Mouse (Mus musculus): ENCODE results near the gene Fam98b. TPM values are rescaled to one million over a fixed set of nuclear protein-coding genes. Genes with fewer than 3 reads are reported as not detected.

The Fam98b gene
- polyA plus RNA-seq, 1 experiment from 2014 or later = 4.6 TPM

DNA sequence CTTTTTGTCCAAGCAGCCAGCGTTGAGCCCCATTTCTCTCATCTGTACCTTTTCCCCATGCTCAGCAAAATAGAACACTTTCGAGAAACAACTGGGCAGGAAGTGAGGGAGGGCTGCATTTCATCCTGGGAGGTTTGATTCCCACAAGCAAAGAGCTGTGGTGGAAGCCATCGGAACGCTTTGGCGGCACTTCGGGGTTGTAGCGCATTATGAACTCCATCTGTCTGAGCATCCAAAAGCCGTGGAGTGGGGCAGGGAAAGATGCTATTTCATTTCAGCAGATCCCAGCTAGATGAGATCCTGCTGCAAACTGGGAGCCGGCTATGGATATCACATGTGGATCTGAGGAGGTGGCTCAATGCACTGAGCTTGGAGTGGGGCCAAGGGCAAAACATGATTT lies 26.9 kb upstream of the Fam98b start:
- Histone ChIP-seq H3K4me1 (ENCODE audit: control insufficient read depth, insufficient read depth, low read length) (no peaks in the 10 kb centered on the region), H3K36me3 (ENCODE audit: control insufficient read depth, insufficient read depth) (no peaks in the 10 kb centered on the region), H3K4me3 (ENCODE audit: low read length) (no peak overlapping the region), H3K9me3 (replicated peaks; ENCODE audit: control insufficient read depth, low read length) (no peaks in the 10 kb centered on the region), H3K27me3 (ENCODE audit: control insufficient read depth, insufficient read depth, low read length) (no peaks in the 10 kb centered on the region), H3K27ac (ENCODE audit: low read length) (no peak overlapping the region), H3K4me2 (ENCODE audit: low read depth, low read length) (no peak overlapping the region), H3K9ac (ENCODE audit: low read length) (no peak overlapping the region)
- ATAC-seq (replicated peaks; ENCODE audit: extremely low read depth, insufficient read depth, low FRiP score) = no peak
- WGBS = 71% methylated on average over 9 of the region's 9 CpGs

DNA sequence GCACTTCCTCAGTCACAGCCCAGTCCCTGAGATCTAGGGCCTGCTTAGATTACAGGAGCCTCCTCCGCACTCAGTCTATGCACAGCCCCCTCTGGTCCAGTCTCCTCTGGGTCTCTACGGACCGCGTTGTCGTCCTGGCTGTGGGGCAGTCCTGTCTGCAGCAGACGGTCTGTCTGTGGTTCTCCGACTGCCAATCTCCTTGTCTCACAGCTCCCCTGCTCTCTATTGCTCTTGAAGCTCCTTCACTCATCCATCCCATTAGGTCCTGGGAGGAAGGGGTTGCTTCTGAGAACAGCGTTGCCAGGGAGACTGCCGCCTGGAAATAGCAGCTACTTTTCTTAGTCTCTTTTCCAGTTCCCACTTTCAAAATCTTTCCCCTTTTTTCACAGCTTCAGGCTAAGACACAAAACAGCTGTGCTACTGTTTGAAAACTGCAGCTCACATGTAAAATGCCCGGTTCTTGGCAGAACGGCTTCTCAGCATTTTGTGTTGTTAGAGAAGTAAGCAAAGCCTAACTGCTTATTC lies 20.9 kb upstream of the Fam98b start:
- ATAC-seq (replicated peaks; ENCODE audit: extremely low read depth, insufficient read depth, low FRiP score) = no peak
- WGBS = 41% methylated on average over 11 of the region's 11 CpGs
- no peak overlapping the region for H3K4me2 ChIP-seq (ENCODE audit: low read depth, low read length)

DNA sequence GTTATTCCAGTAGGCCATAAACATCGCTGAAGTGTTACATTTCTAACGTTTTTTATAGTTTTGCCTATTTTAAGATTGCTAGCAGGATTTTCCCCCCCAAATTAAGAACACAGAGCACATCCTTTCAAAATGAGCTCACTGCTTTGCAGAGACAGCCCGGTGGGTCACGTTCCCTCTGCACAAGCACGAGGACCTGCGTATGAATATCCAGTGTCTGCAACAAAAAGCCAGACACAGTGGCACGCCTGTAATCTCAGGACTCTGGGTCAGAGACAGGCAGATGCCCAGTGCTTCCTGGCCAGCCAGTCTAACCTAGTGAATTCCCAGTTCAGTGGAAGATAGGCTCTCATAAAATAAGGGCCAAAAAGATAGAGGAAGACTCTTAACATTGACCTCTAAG lies 19.3 kb upstream of the Fam98b start:
- no peaks in the 10 kb centered on the region for H3K4me1 ChIP-seq (ENCODE audit: control insufficient read depth, insufficient read depth, low read length)
- no peak overlapping the region for H3K4me3 ChIP-seq (ENCODE audit: low read length)
- 74% methylated on average over 7 of the region's 7 CpGs for WGBS
- ATAC-seq (replicated peaks; ENCODE audit: extremely low read depth, insufficient read depth, low FRiP score) = no peak
- no peak overlapping the region for H3K9ac ChIP-seq (ENCODE audit: low read length)
- H3K27ac ChIP-seq (ENCODE audit: low read length) = no peak overlapping the region
- no peaks in the 10 kb centered on the region for H3K9me3 ChIP-seq (replicated peaks; ENCODE audit: control insufficient read depth, low read length)
- H3K27me3 ChIP-seq (ENCODE audit: control insufficient read depth, insufficient read depth, low read length) = peaks cover 2% of the 10 kb centered on the region; the same call in 1 of the 2 replicates
- no peak overlapping the region for H3K4me2 ChIP-seq (ENCODE audit: low read depth, low read length)
- H3K36me3 ChIP-seq (ENCODE audit: control insufficient read depth, insufficient read depth) = no peaks in the 10 kb centered on the region

More for the DNA sequence above, 20.9 kb upstream of the Fam98b start:
- Histone ChIP-seq H3K9ac (ENCODE audit: low read length) (no peak overlapping the region), H3K4me1 (ENCODE audit: control insufficient read depth, insufficient read depth, low read length) (no peaks in the 10 kb centered on the region), H3K9me3 (replicated peaks; ENCODE audit: control insufficient read depth, low read length) (no peaks in the 10 kb centered on the region), H3K27me3 (ENCODE audit: control insufficient read depth, insufficient read depth, low read length) (peaks cover 2% of the 10 kb centered on the region; the same call in 1 of the 2 replicates), H3K27ac (ENCODE audit: low read length) (no peak overlapping the region), H3K36me3 (ENCODE audit: control insufficient read depth, insufficient read depth) (no peaks in the 10 kb centered on the region), H3K4me3 (ENCODE audit: low read length) (no peak overlapping the region)

DNA sequence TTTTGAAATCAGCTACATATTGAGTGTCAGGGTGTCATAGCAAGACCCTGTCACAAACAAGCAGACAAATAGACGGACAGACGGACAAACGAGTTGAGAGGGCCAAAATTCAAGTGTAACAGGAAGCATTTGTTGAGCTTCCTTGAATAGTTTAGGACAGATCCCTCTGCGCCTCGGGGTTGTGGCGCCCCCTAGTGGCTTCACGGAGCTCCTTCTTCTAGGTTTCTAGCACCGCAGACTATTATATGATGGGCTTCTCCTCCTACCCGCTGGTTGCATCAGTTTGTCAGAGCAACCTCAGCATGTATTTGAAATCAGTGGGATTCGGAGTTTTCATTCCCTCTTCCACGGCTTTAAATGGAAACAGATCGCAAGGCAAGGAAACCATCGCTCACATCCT lies 18.3 kb upstream of the Fam98b start:
- Histone ChIP-seq H3K9ac (ENCODE audit: low read length) (no peak overlapping the region), H3K27ac (ENCODE audit: low read length) (no peak overlapping the region), H3K27me3 (ENCODE audit: control insufficient read depth, insufficient read depth, low read length) (peaks cover 2% of the 10 kb centered on the region; the same call in 1 of the 2 replicates), H3K36me3 (ENCODE audit: control insufficient read depth, insufficient read depth) (no peaks in the 10 kb centered on the region), H3K4me1 (ENCODE audit: control insufficient read depth, insufficient read depth, low read length) (no peaks in the 10 kb centered on the region), H3K4me3 (ENCODE audit: low read length) (no peak overlapping the region), H3K4me2 (ENCODE audit: low read depth, low read length) (no peak overlapping the region), H3K9me3 (replicated peaks; ENCODE audit: control insufficient read depth, low read length) (no peaks in the 10 kb centered on the region)
- WGBS = 4% methylated on average over 13 of the region's 13 CpGs
- no peak for ATAC-seq (replicated peaks; ENCODE audit: extremely low read depth, insufficient read depth, low FRiP score)

DNA sequence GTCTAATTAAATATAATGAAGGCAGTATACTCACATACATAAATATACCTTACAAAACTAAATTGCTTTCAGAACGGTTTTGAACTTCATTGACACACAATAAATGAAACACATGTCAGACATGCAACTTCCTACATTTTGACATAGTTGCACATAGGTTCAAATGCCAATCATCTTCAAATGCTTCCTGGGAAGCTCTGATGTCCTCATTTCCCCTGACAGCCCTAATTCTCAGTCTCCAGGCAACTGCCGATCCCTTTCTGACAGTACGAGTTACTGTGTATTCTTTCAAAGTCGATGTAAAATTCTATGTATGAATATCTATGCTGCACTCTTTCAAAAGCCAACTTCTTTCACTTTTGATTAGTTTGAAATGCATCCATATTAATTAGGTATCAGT lies 7.6 kb upstream of the Fam98b start:
- no peak for ATAC-seq (replicated peaks; ENCODE audit: extremely low read depth, insufficient read depth, low FRiP score)
- H3K9me3 ChIP-seq (replicated peaks; ENCODE audit: control insufficient read depth, low read length) = no peaks in the 10 kb centered on the region
- 80% methylated on average over 4 of the region's 4 CpGs for WGBS
- no peak overlapping the region for H3K4me2 ChIP-seq (ENCODE audit: low read depth, low read length)
- no peak overlapping the region for H3K9ac ChIP-seq (ENCODE audit: low read length)
- no peaks in the 10 kb centered on the region for H3K27me3 ChIP-seq (ENCODE audit: control insufficient read depth, insufficient read depth, low read length)
- no peak overlapping the region for H3K4me3 ChIP-seq (ENCODE audit: low read length)
- H3K4me1 ChIP-seq (ENCODE audit: control insufficient read depth, insufficient read depth, low read length) = no peaks in the 10 kb centered on the region
- H3K27ac ChIP-seq (ENCODE audit: low read length) = no peak overlapping the region
- no peaks in the 10 kb centered on the region for H3K36me3 ChIP-seq (ENCODE audit: control insufficient read depth, insufficient read depth)

DNA sequence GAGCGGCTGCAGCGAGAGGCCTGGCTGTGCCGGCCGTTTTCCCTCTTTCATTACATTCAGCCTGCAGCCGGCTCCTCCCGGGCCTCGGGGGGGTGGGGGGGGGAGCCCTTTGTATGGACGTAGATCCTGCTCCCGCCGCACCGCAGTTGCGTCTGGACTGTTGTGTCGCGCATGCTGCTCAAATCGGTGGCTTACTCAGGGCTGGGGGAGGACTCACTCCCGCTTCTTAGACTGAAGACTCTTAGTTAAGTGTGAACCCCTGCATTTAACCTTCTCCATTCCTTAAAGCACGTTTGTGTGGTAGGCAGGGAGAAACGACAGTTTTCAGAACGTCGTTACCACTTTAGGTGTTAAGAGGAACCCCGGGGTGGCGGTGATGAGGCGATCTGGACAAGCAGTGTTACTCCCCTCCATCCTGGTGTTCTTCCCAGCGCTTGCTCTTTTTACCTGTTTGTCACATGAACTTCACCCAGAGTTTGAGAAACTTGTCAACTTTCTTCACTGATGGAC lies 517 bp downstream of the Fam98b start:
- Histone ChIP-seq H3K4me2 (ENCODE audit: low read depth, low read length) (peak overlapping the region; percentile 84), H3K27ac (ENCODE audit: low read length) (peak overlapping the region; percentile 88), H3K9me3 (replicated peaks; ENCODE audit: control insufficient read depth, low read length) (no peaks in the 10 kb centered on the region), H3K9ac (ENCODE audit: low read length) (peak overlapping the region; percentile 99), H3K36me3 (ENCODE audit: control insufficient read depth, insufficient read depth) (no peaks in the 10 kb centered on the region), H3K27me3 (ENCODE audit: control insufficient read depth, insufficient read depth, low read length) (no peaks in the 10 kb centered on the region), H3K4me1 (ENCODE audit: control insufficient read depth, insufficient read depth, low read length) (peaks cover 7% of the 10 kb centered on the region), H3K4me3 (ENCODE audit: low read length) (peak overlapping the region; percentile 98)
- WGBS = under 1% methylated on average over 23 of the region's 24 CpGs
- no peak; the same call in 1 of the 2 replicates for ATAC-seq (replicated peaks; ENCODE audit: extremely low read depth, insufficient read depth, low FRiP score)

DNA sequence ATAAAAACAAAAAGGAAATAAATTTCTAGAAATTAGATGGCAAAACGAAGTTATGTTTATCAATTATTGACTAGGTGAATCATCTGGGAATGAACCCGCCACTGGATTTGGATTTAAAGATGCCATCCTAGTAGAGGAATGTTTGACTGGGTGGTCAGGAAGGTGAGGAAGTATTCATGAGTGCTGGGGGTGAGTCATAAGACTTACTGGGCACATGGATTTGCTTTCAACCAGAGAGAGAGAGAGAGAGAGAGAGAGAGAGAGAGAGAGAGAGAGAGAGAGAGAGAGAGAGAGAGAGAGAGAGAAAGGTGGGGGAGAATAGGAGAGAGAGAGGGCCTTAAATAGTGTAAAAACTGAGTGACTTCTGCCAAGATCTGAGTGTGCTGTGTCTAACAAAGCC lies 5.9 kb downstream of the Fam98b start:
- Histone ChIP-seq H3K27ac (ENCODE audit: low read length) (no peak overlapping the region), H3K9ac (ENCODE audit: low read length) (no peak overlapping the region), H3K4me2 (ENCODE audit: low read depth, low read length) (no peak overlapping the region), H3K9me3 (replicated peaks; ENCODE audit: control insufficient read depth, low read length) (no peaks in the 10 kb centered on the region), H3K4me3 (ENCODE audit: low read length) (no peak overlapping the region), H3K27me3 (ENCODE audit: control insufficient read depth, insufficient read depth, low read length) (no peaks in the 10 kb centered on the region), H3K36me3 (ENCODE audit: control insufficient read depth, insufficient read depth) (peaks cover 11% of the 10 kb centered on the region; the same call in 1 of the 2 replicates), H3K4me1 (ENCODE audit: control insufficient read depth, insufficient read depth, low read length) (peaks cover 5% of the 10 kb centered on the region)
- no peak for ATAC-seq (replicated peaks; ENCODE audit: extremely low read depth, insufficient read depth, low FRiP score)
- 80% methylated on average over 2 of the region's 2 CpGs for WGBS

DNA sequence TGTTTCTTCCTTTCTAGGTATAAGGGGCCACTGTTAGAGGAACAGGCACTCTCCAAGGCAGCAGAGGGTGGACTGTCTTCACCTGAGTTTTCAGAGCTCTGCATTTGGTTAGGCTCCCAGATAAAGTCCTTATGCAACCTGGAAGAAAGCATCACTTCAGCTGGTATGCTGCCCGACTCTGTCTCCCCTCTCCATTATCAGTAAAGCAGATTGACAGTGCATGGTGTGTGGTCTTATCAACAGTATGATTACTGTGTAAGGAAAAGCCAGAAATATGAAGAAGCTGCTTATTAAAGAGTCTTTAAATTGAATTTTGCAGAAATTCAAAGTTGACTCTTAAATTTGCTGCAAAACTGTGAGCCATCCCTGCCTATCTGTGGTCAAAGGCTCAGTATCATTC lies 8.1 kb downstream of the Fam98b start:
- no peak for ATAC-seq (replicated peaks; ENCODE audit: extremely low read depth, insufficient read depth, low FRiP score)
- WGBS = 64% methylated on average over 1 of the region's 1 CpGs
- Histone ChIP-seq H3K27me3 (ENCODE audit: control insufficient read depth, insufficient read depth, low read length) (no peaks in the 10 kb centered on the region), H3K4me3 (ENCODE audit: low read length) (no peak overlapping the region), H3K27ac (ENCODE audit: low read length) (no peak overlapping the region), H3K9ac (ENCODE audit: low read length) (no peak overlapping the region), H3K4me1 (ENCODE audit: control insufficient read depth, insufficient read depth, low read length) (no peaks in the 10 kb centered on the region), H3K36me3 (ENCODE audit: control insufficient read depth, insufficient read depth) (peaks cover 19% of the 10 kb centered on the region; the same call in 1 of the 2 replicates), H3K4me2 (ENCODE audit: low read depth, low read length) (no peak overlapping the region), H3K9me3 (replicated peaks; ENCODE audit: control insufficient read depth, low read length) (no peaks in the 10 kb centered on the region)

DNA sequence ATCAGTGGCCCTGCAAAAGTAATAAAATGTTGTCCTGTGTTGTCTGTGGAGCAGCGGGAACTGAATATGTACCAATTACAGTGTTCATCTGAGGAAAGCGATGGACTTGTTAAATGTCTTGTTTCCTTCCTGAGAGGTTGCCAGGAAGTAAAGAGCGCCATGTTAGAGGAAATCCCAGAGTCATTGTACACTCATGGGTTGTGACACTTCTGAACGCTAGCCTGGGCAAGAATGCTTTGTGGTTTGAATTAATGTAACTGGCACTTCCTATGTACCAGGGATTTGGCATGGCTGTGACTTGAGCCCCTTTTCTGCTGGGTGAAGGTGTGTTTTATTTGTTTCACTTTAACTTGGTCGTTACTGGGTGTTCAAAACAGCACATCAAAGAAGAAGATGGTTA lies 12.6 kb downstream of the Fam98b start:
- peaks cover 32% of the 10 kb centered on the region for H3K36me3 ChIP-seq (ENCODE audit: control insufficient read depth, insufficient read depth)
- H3K27me3 ChIP-seq (ENCODE audit: control insufficient read depth, insufficient read depth, low read length) = no peaks in the 10 kb centered on the region
- no peak for ATAC-seq (replicated peaks; ENCODE audit: extremely low read depth, insufficient read depth, low FRiP score)

More for the DNA sequence above, 12.6 kb downstream of the Fam98b start:
- Histone ChIP-seq H3K9ac (ENCODE audit: low read length) (no peak overlapping the region), H3K4me3 (ENCODE audit: low read length) (no peak overlapping the region), H3K27ac (ENCODE audit: low read length) (no peak overlapping the region), H3K9me3 (replicated peaks; ENCODE audit: control insufficient read depth, low read length) (no peaks in the 10 kb centered on the region), H3K4me2 (ENCODE audit: low read depth, low read length) (no peak overlapping the region), H3K4me1 (ENCODE audit: control insufficient read depth, insufficient read depth, low read length) (no peaks in the 10 kb centered on the region)
- 81% methylated on average over 5 of the region's 5 CpGs for WGBS
